Mouse (Mus musculus) MEL (cell line): ENCODE results near the gene Shc4. TPM values are rescaled to one million over a fixed set of nuclear protein-coding genes. Genes with fewer than 3 reads are reported as not detected.

Experiments used
- DNase-seq: peaks from one replicate; pipeline ENCODE4 v3.0.0; 2011; ENCODE audit warnings: low read depth, low spot score
- H3K27ac ChIP-seq: 2 replicates; pipeline ENCODE4 v1.5.1; 2012; ENCODE audit warnings: low read depth, mild to moderate bottlenecking, control low read depth, low read length, moderate library complexity; ENCODE audit not compliant: control insufficient read depth
- H3K27me3 ChIP-seq, 2 experiments: fragments of 150-350 bp in 1 of 2; sonication (generic) in 1 of 2; 2 replicates each; pipeline ENCODE4 v1.6.1; 2012; ENCODE audit warnings: low read length in 2 of 2, mild to moderate bottlenecking in 2 of 2, improper control_type of control experiment in 1 of 2, moderate library complexity in 1 of 2; ENCODE audit not compliant: insufficient read depth in 2 of 2, control insufficient read depth in 1 of 2
- H3K36me3 ChIP-seq, 2 experiments: 2 replicates each; pipeline ENCODE4 v1.6.1; 2012 to 2014; ENCODE audit warnings: low read length in 2 of 2, improper control_type of control experiment in 1 of 2, inconsistent platforms in 1 of 2, mild to moderate bottlenecking in 1 of 2; ENCODE audit not compliant: insufficient read depth in 2 of 2, control insufficient read depth in 1 of 2
- H3K4me1 ChIP-seq, 2 experiments: fragments of 150-350 bp in 1 of 2; sonication (generic) in 1 of 2; 2 replicates each; pipeline ENCODE4 v1.6.1; 2012; ENCODE audit warnings: low read length in 2 of 2, improper control_type of control experiment in 1 of 2, mild to moderate bottlenecking in 1 of 2; ENCODE audit not compliant: insufficient read depth in 2 of 2, control insufficient read depth in 1 of 2
- H3K4me3 ChIP-seq, 2 experiments: fragments of 150-350 bp in 1 of 2; sonication (generic) in 1 of 2; 2 replicates each; pipeline ENCODE4 v1.5.1; 2012; ENCODE audit warnings: low read depth in 2 of 2, low read length in 2 of 2, mild to moderate bottlenecking in 2 of 2, moderate library complexity in 2 of 2, control low read depth in 1 of 2, improper control_type of control experiment in 1 of 2; ENCODE audit not compliant: control insufficient read depth in 1 of 2, insufficient read depth in 1 of 2
- H3K79me2 ChIP-seq: 2 replicates; pipeline ENCODE4 v1.6.1; 2012; ENCODE audit warnings: mild to moderate bottlenecking, low read length, moderate library complexity; ENCODE audit not compliant: control insufficient read depth, poor library complexity, insufficient read depth
- H3K9ac ChIP-seq: 2 replicates; pipeline ENCODE4 v1.6.1; 2012; ENCODE audit warnings: low read depth, mild to moderate bottlenecking, control low read depth, low read length, moderate library complexity; ENCODE audit not compliant: control insufficient read depth, poor library complexity, severe bottlenecking
- H3K9me3 ChIP-seq: fragments of 150-350 bp; sonication (generic); replicated peaks from 2 replicates; pipeline ENCODE4 v1.6.1; 2012; ENCODE audit warnings: mild to moderate bottlenecking, low read length, improper control_type of control experiment, moderate library complexity; ENCODE audit not compliant: insufficient read depth
- BHLHE40 ChIP-seq: IDR thresholded peaks from 2 replicates; pipeline ENCODE4 v1.6.1; 2012; ENCODE audit warnings: low read depth, mild to moderate bottlenecking, inconsistent platforms, low read length, improper control_type of control experiment, borderline replicate concordance
- CHD2 ChIP-seq: IDR thresholded peaks from 2 replicates; pipeline ENCODE4 v1.6.1; 2011; ENCODE audit warnings: low read length, improper control_type of control experiment
- CTCF ChIP-seq, 3 experiments: IDR thresholded peaks in 2 of 3; conservative IDR thresholded peaks in 1 of 3; 2 replicates each; pipeline ENCODE4 v1.5.1; 2011 to 2012; ENCODE audit warnings: low read length in 3 of 3, low read depth in 2 of 3, mild to moderate bottlenecking in 2 of 3, improper control_type of control experiment in 1 of 3, inconsistent platforms in 1 of 3, mixed read lengths in 1 of 3, moderate library complexity in 1 of 3; ENCODE audit not compliant: control insufficient read depth in 1 of 3, insufficient read depth in 1 of 3, poor library complexity in 1 of 3, severe bottlenecking in 1 of 3
- E2F4 ChIP-seq: IDR thresholded peaks from 2 replicates; pipeline ENCODE4 v1.6.1; 2011; ENCODE audit warnings: low read depth, low read length, improper control_type of control experiment, borderline replicate concordance
- ELF1 ChIP-seq: IDR thresholded peaks from 2 replicates; pipeline ENCODE4 v1.6.1; 2014; ENCODE audit warnings: low read depth, mild to moderate bottlenecking, inconsistent platforms, low read length, improper control_type of control experiment, moderate library complexity
- EP300 ChIP-seq, 2 experiments: IDR thresholded peaks; 2 replicates each; pipeline ENCODE4 v1.6.1; 2011; ENCODE audit warnings: improper control_type of control experiment in 2 of 2, low read length in 2 of 2, low read depth in 1 of 2, mild to moderate bottlenecking in 1 of 2
- ETS1 ChIP-seq: IDR thresholded peaks from 2 replicates; pipeline ENCODE4 v1.6.1; 2012; ENCODE audit warnings: low read depth, mild to moderate bottlenecking, inconsistent platforms, low read length, improper control_type of control experiment, moderate library complexity
- GATA1 ChIP-seq: IDR thresholded peaks from 2 replicates; pipeline ENCODE4 v1.6.1; 2011; ENCODE audit warnings: low read depth, low read length, improper control_type of control experiment
- HCFC1 ChIP-seq: IDR thresholded peaks from 2 replicates; pipeline ENCODE4 v1.6.1; 2012; ENCODE audit warnings: low read depth, mild to moderate bottlenecking, inconsistent platforms, low read length, improper control_type of control experiment, moderate library complexity
- JUND ChIP-seq: IDR thresholded peaks from 2 replicates; pipeline ENCODE4 v1.6.1; 2011; ENCODE audit warnings: low read depth, mild to moderate bottlenecking, improper control_type of control experiment, low read length
- KAT2A ChIP-seq: conservative IDR thresholded peaks from 2 replicates; pipeline ENCODE4 v1.6.1; 2012; ENCODE audit warnings: low read depth, low read length, improper control_type of control experiment, inconsistent platforms
- MAFK ChIP-seq: IDR thresholded peaks from 2 replicates; pipeline ENCODE4 v1.6.1; 2011; ENCODE audit warnings: low read depth, mild to moderate bottlenecking, low read length, improper control_type of control experiment, borderline replicate concordance
- MAZ ChIP-seq: IDR thresholded peaks from 2 replicates; pipeline ENCODE4 v1.6.1; 2012; ENCODE audit warnings: low read depth, mild to moderate bottlenecking, inconsistent platforms, low read length, improper control_type of control experiment
- MXI1 ChIP-seq: IDR thresholded peaks from 2 replicates; pipeline ENCODE4 v1.6.1; 2011; ENCODE audit warnings: mild to moderate bottlenecking, low read depth, low read length, improper control_type of control experiment
- MYB ChIP-seq: IDR thresholded peaks from 2 replicates; pipeline ENCODE4 v1.6.1; 2011; ENCODE audit warnings: mild to moderate bottlenecking, low read depth, low read length, improper control_type of control experiment
- MYC ChIP-seq: IDR thresholded peaks from 2 replicates; pipeline ENCODE4 v1.6.1; 2011; ENCODE audit warnings: low read depth, mild to moderate bottlenecking, low read length, improper control_type of control experiment, moderate library complexity
- NRF1 ChIP-seq: IDR thresholded peaks from 2 replicates; pipeline ENCODE4 v1.6.1; 2014; ENCODE audit warnings: low read depth, mild to moderate bottlenecking, inconsistent platforms, low read length, improper control_type of control experiment, moderate library complexity; ENCODE audit not compliant: poor library complexity, insufficient read depth, severe bottlenecking
- POLR2AphosphoS5 ChIP-seq: IDR thresholded peaks from 2 replicates; pipeline ENCODE4 v1.6.1; 2012; ENCODE audit warnings: low read depth, borderline replicate concordance, mild to moderate bottlenecking, inconsistent platforms, low read length, moderate library complexity, mixed read lengths
- RCOR1 ChIP-seq: IDR thresholded peaks from 2 replicates; pipeline ENCODE4 v1.6.1; 2012; ENCODE audit warnings: low read depth, mild to moderate bottlenecking, inconsistent platforms, low read length, improper control_type of control experiment
- SIN3A ChIP-seq: IDR thresholded peaks from 2 replicates; pipeline ENCODE4 v1.6.1; 2012; ENCODE audit warnings: low read length, improper control_type of control experiment, inconsistent platforms
- TAL1 ChIP-seq: IDR thresholded peaks from 2 replicates; pipeline ENCODE4 v1.6.1; 2012; ENCODE audit warnings: mild to moderate bottlenecking, inconsistent platforms, low read length, moderate library complexity, mixed read lengths
- TBP ChIP-seq: IDR thresholded peaks from 2 replicates; pipeline ENCODE4 v1.8.0; 2011; ENCODE audit warnings: low read depth, low read length, improper control_type of control experiment
- TCF12 ChIP-seq: IDR thresholded peaks from 2 replicates; pipeline ENCODE4 v1.6.1; 2014; ENCODE audit warnings: low read depth, mild to moderate bottlenecking, inconsistent platforms, low read length, improper control_type of control experiment, moderate library complexity
- UBTF ChIP-seq: IDR thresholded peaks from 2 replicates; pipeline ENCODE4 v1.6.1; 2012; ENCODE audit warnings: low read depth, mild to moderate bottlenecking, inconsistent platforms, low read length, improper control_type of control experiment, moderate library complexity, borderline replicate concordance; ENCODE audit not compliant: insufficient read depth
- USF2 ChIP-seq, 2 experiments: IDR thresholded peaks; 2 replicates each; pipeline ENCODE4 v1.6.1; 2011 to 2012; ENCODE audit warnings: improper control_type of control experiment in 2 of 2, low read length in 2 of 2, borderline replicate concordance in 1 of 2, inconsistent platforms in 1 of 2, low read depth in 1 of 2, mild to moderate bottlenecking in 1 of 2; ENCODE audit not compliant: insufficient read depth in 1 of 2
- ZC3H11A ChIP-seq: IDR thresholded peaks from 2 replicates; pipeline ENCODE4 v1.6.1; 2012; ENCODE audit warnings: low read depth, mild to moderate bottlenecking, inconsistent platforms, low read length, improper control_type of control experiment
- ZKSCAN1 ChIP-seq: IDR thresholded peaks from 2 replicates; pipeline ENCODE4 v1.6.1; 2012; ENCODE audit warnings: low read depth, mild to moderate bottlenecking, inconsistent platforms, low read length, improper control_type of control experiment, moderate library complexity
- ZMIZ1 ChIP-seq: IDR thresholded peaks from 2 replicates; pipeline ENCODE4 v1.6.1; 2012; ENCODE audit warnings: low read depth, mild to moderate bottlenecking, inconsistent platforms, low read length, improper control_type of control experiment, moderate library complexity
- ZNF384 ChIP-seq: IDR thresholded peaks from 2 replicates; pipeline ENCODE4 v1.6.1; 2012; ENCODE audit warnings: low read depth, mild to moderate bottlenecking, inconsistent platforms, low read length, improper control_type of control experiment
- polyA plus RNA-seq, 2 experiments: library from polyadenylated mRNA; stranded (reverse) in 1 of 2; unstranded in 1 of 2; fragments of >175 nt in 1 of 2; fragments of >200 nt in 1 of 2; gene quantifications; 2 replicates each; pipeline versions ENCODE4 v1.2.1 to v1.2.4; 2012; ENCODE audit warnings: low replicate concordance in 2 of 2, low read depth in 1 of 2; ENCODE audit not compliant: insufficient read length in 2 of 2, insufficient read depth in 1 of 2, missing spikeins in 1 of 2
- total RNA-seq: library from RNA; depleted of rRNA; stranded (reverse); fragments of 300-350 nt; gene quantifications from 2 replicates; pipeline ENCODE4 v1.2.3, GENCODE M21; 2012

The Shc4 gene
- total and polyA plus RNA-seq, 3 experiments: 0.38 to 1.1 TPM; not detected in 1

- no peak overlapping the region for H3K4me3 ChIP-seq
- no peaks in the 10 kb centered on the region for H3K9me3 ChIP-seq
- DNase-seq: peak; percentile 34
- no peaks in the 10 kb centered on the region for H3K27me3 ChIP-seq
- no peak overlapping the region for H3K27ac ChIP-seq
- TF ChIP-seq KAT2A: no peak
- TF ChIP-seq MAFK: no peak
- TF ChIP-seq E2F4: no peak
- no peak for TF ChIP-seq CHD2
- TF ChIP-seq BHLHE40: 0 out of 2 replicates have a peak, but pooled peaks have one; percentile 37
- TF ChIP-seq ZC3H11A: no peak
- no peak for TF ChIP-seq UBTF
- no peak for TF ChIP-seq JUND
- 0 out of 2 replicates have a peak, but pooled peaks have one; percentile 38 for TF ChIP-seq GATA1
- TF ChIP-seq ZMIZ1: no peak
- TF ChIP-seq MYC: no peak
- TF ChIP-seq TCF12: peak; percentile 62; the same call in 1 of the 2 replicates
- no peak for TF ChIP-seq USF2 (IDR thresholded peaks at IDR 0.05; ENCODE audit: borderline replicate concordance in 1 of 2, insufficient read depth in 1 of 2, low read depth in 1 of 2, low read length in 2 of 2)
- TF ChIP-seq EP300 (IDR thresholded peaks at IDR 0.05; ENCODE audit: low read depth in 1 of 2, low read length in 2 of 2): peak in 1 of 2 experiments; percentile 61; a peak in 2 of 4 replicates
- peak; percentile 42; the same call in 1 of the 2 replicates for TF ChIP-seq ETS1
- peak; percentile 70 for TF ChIP-seq ZNF384
- no peak for TF ChIP-seq ZKSCAN1
- TF ChIP-seq TAL1: no peak; the same call in 1 of the 2 replicates
- TF ChIP-seq RCOR1: peak; percentile 80
- H3K36me3 ChIP-seq: peaks cover 0 to 27% of the 10 kb centered on the region in 2 experiments; a peak in 2 of 4 replicates
- H3K79me2 ChIP-seq: no peaks in the 10 kb centered on the region
- H3K9ac ChIP-seq: no peak overlapping the region
- H3K4me1 ChIP-seq: peaks cover 15 to 29% of the 10 kb centered on the region in 2 experiments
Measured at GRCm38 (mm10) chr2:125662517-125662916, 61.4 kb downstream of the Shc4 start.

DNA sequence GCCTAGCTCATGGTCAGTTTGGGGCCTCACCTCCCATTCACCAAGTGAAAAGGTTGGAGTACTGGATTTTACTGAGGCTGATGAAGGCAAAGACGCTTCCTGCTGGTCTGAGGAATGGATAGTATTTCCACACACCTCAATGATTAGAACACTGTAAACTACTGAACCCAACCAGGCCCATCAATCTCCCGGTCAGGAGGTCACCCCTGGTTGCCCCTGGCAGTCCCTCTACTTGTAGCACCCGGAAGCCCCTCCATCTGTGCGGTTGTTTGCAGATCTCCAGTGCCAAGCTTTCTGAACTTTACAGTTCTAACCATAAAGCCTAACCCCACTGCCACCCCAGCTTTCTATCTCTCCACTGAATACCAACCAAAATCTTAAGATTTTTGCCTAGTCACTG lies 62.8 kb downstream of the Shc4 start:
- Histone ChIP-seq H3K9ac (no peak overlapping the region), H3K27ac (no peak overlapping the region), H3K4me3 (no peak overlapping the region), H3K9me3 (no peaks in the 10 kb centered on the region), H3K36me3 (peaks cover 0 to 16% of the 10 kb centered on the region in 2 experiments; a peak in 2 of 4 replicates), H3K27me3 (no peaks in the 10 kb centered on the region), H3K79me2 (no peaks in the 10 kb centered on the region), H3K4me1 (peaks cover 11 to 29% of the 10 kb centered on the region in 2 experiments)
- no peak for DNase-seq
- TF ChIP-seq MAZ: no peak
- no peak for TF ChIP-seq JUND
- TF ChIP-seq ZNF384: no peak
- no peak for TF ChIP-seq ETS1
- TF ChIP-seq BHLHE40: no peak
- TF ChIP-seq CTCF (IDR thresholded peaks at IDR 0.05 in 2 of 3, conservative IDR thresholded peaks at IDR 0.05 in 1 of 3; ENCODE audit: control insufficient read depth in 1 of 3, insufficient read depth in 1 of 3, low read depth in 2 of 3, low read length in 3 of 3, poor library complexity in 1 of 3, severe bottlenecking in 1 of 3): no peak
- TF ChIP-seq GATA1: no peak
- TF ChIP-seq TBP: no peak
- no peak for TF ChIP-seq SIN3A
- no peak for TF ChIP-seq ELF1
- no peak for TF ChIP-seq MYB
- TF ChIP-seq TCF12: no peak
- TF ChIP-seq RCOR1: no peak
- no peak for TF ChIP-seq HCFC1
- no peak for TF ChIP-seq MXI1
- no peak for TF ChIP-seq POLR2AphosphoS5
- no peak for TF ChIP-seq NRF1
- TF ChIP-seq EP300 (IDR thresholded peaks at IDR 0.05; ENCODE audit: low read depth in 1 of 2, low read length in 2 of 2): no peak
